Mouse (Mus musculus) myocyte (in vitro differentiated cells): Measurements from ENCODE around the gene Snw1.

Experiments used
- MYOD1 ChIP-seq, 3 experiments: IDR thresholded peaks; one replicate each; pipeline ENCODE4 v1.6.1; 2011; ENCODE audit warnings: control low read depth in 2 of 3, low read depth in 2 of 3, mild to moderate bottlenecking in 2 of 3, moderate library complexity in 1 of 3; ENCODE audit not compliant: insufficient read length in 2 of 3, control insufficient read depth in 1 of 3
- POLR2A ChIP-seq: IDR thresholded peaks from one replicate; pipeline ENCODE4 v1.6.1; 2011; ENCODE audit warnings: low read depth, mild to moderate bottlenecking, control low read depth, moderate library complexity; ENCODE audit not compliant: insufficient read length
- USF1 ChIP-seq: IDR thresholded peaks from one replicate; pipeline ENCODE4 v1.6.1; 2011; ENCODE audit warnings: low read depth, mild to moderate bottlenecking, control low read depth, moderate library complexity

GRCm38 (mm10) chr12:87409123-87409522 is 63.0 kb downstream of the Snw1 start:
- TF ChIP-seq USF1 (no peak), POLR2A (no peak), MYOD1 (IDR thresholded peaks at IDR 0.05; ENCODE audit: control insufficient read depth in 1 of 3, insufficient read length in 2 of 3, low read depth in 2 of 3) (no peak)
